Mouse (Mus musculus) liver, postnatal 0 days (tissue): ENCODE measurements around the gene Xkr7. TPM values are rescaled to one million over a fixed set of nuclear protein-coding genes. Genes with fewer than 3 reads are reported as not detected.
A peak's percentile ranks its signal among the peaks of the same experiment; 100 is the strongest.

ENCODE experiments used
- ATAC-seq: fragments of 200-750 bp; cut with Nextera tagmentation; 2 replicates; pipeline ENCODE4 v1.8.0; 2017; ENCODE audit warnings: mild to moderate bottlenecking, moderate library complexity
- DNase-seq: peaks from one replicate; pipeline ENCODE4 v3.0.0-alpha.2; 2016
- H3K27ac ChIP-seq: fragments of 300-500 bp; sonication (generic); 2 replicates; pipeline ENCODE4 v1.5.1; 2014; ENCODE audit warnings: antibody characterized with exemption, moderate library complexity, mild to moderate bottlenecking, low read depth
- H3K27me3 ChIP-seq: fragments of 300-500 bp; sonication (generic); 2 replicates; pipeline ENCODE4 v1.6.1; 2014; ENCODE audit warnings: low read length, control low read depth, mixed read lengths; ENCODE audit not compliant: insufficient read depth
- H3K36me3 ChIP-seq: fragments of 300-500 bp; sonication (generic); replicated peaks from 2 replicates; pipeline ENCODE4 v1.6.1; 2014; ENCODE audit warnings: mild to moderate bottlenecking, control low read depth, low read length, moderate library complexity, mixed read lengths; ENCODE audit not compliant: insufficient read depth
- H3K4me1 ChIP-seq: fragments of 300-500 bp; sonication (generic); 2 replicates; pipeline ENCODE4 v1.6.1; 2014; ENCODE audit warnings: antibody characterized with exemption, mild to moderate bottlenecking, control low read depth; ENCODE audit not compliant: insufficient read depth
- H3K4me2 ChIP-seq: fragments of 300-500 bp; sonication (generic); 2 replicates; pipeline ENCODE4 v1.6.1; 2014; ENCODE audit warnings: low read depth, mild to moderate bottlenecking, low read length, moderate library complexity, mixed read lengths
- H3K4me3 ChIP-seq: fragments of 300-500 bp; sonication (generic); 2 replicates; pipeline ENCODE4 v1.5.1; 2014; ENCODE audit warnings: low read depth, low read length
- H3K9ac ChIP-seq: fragments of 300-500 bp; sonication (generic); replicated peaks from 2 replicates; pipeline ENCODE4 v1.6.1; 2014; ENCODE audit warnings: mild to moderate bottlenecking, moderate library complexity
- H3K9me3 ChIP-seq: fragments of 300-500 bp; sonication (generic); 2 replicates; pipeline ENCODE4 v1.6.1; 2016; ENCODE audit warnings: mild to moderate bottlenecking, control low read depth, low read length, mixed read lengths
- CTCF ChIP-seq: sonication (generic); IDR thresholded peaks from 2 replicates; pipeline ENCODE4 v1.5.1; 2016; ENCODE audit warnings: antibody characterized with exemption, low read depth
- EP300 ChIP-seq: IDR thresholded peaks from 2 replicates; pipeline ENCODE4 v1.6.1; 2016; ENCODE audit warnings: antibody characterized with exemption, low read depth, mild to moderate bottlenecking
- WGBS: fragments of 180-500 bp; shearing (Covaris S2); extraction: QIAGEN DNeasy Blood & Tissue Kit; methylation state at CpG from one replicate; pipeline ENCODE4 v1.1.7; 2014; ENCODE audit not compliant: insufficient replicate concordance; 5-methylcytosine and 5-hydroxymethylcytosine counted together
- polyA plus RNA-seq: library from polyadenylated mRNA; unstranded; fragments of >200 nt; fragmentation: Nextera tagmentation; extraction: Ambion mirVana; gene quantifications from 2 replicates; pipeline ENCODE4 v1.2.1, GENCODE M21; 2015

The Xkr7 gene
- polyA plus RNA-seq, 1 experiment from 2014 or later: not detected

GRCm38 (mm10) chr2:153005981-153006380, 25.7 kb upstream of the Xkr7 start:
- no peak for TF ChIP-seq EP300
- no peak for TF ChIP-seq CTCF
- no peaks in the 10 kb centered on the region for H3K9me3 ChIP-seq
- H3K4me1 ChIP-seq: no peaks in the 10 kb centered on the region
- peaks cover 19% of the 10 kb centered on the region for H3K36me3 ChIP-seq
- DNase-seq (no peak), ATAC-seq (no peak)
- H3K27ac ChIP-seq: no peak overlapping the region
- WGBS: 72% methylated on average over 3 of the region's 3 CpGs
- no peak overlapping the region for H3K9ac ChIP-seq
- H3K4me3 ChIP-seq: no peak overlapping the region
- no peaks in the 10 kb centered on the region for H3K27me3 ChIP-seq
- no peak overlapping the region for H3K4me2 ChIP-seq

GRCm38 (mm10) chr2:153009192-153009973, 22.3 kb upstream of the Xkr7 start:
- DNase-seq (no peak), ATAC-seq (no peak)
- H3K4me2 ChIP-seq: no peak overlapping the region
- no peak overlapping the region for H3K9ac ChIP-seq
- H3K36me3 ChIP-seq: peaks cover 30% of the 10 kb centered on the region
- no peak for TF ChIP-seq EP300
- no peak for TF ChIP-seq CTCF
- no peaks in the 10 kb centered on the region for H3K9me3 ChIP-seq
- H3K4me1 ChIP-seq: peaks cover 7% of the 10 kb centered on the region
- H3K27ac ChIP-seq: no peak overlapping the region
- H3K27me3 ChIP-seq: no peaks in the 10 kb centered on the region
- WGBS: 83% methylated on average over 12 of the region's 12 CpGs
- H3K4me3 ChIP-seq: no peak overlapping the region

- no peak overlapping the region for H3K27ac ChIP-seq
- peak overlapping the region; percentile 65 for H3K4me3 ChIP-seq
- H3K9me3 ChIP-seq: no peaks in the 10 kb centered on the region
- H3K27me3 ChIP-seq: 0 out of 2 replicates have a peak, but pooled peaks cover 5% of the 10 kb centered on the region
- 82% methylated on average over 11 of the region's 11 CpGs for WGBS
- TF ChIP-seq EP300: no peak
- TF ChIP-seq CTCF: no peak
- H3K4me1 ChIP-seq: peaks cover 11% of the 10 kb centered on the region
- peak overlapping the region; percentile 97 for H3K4me2 ChIP-seq
- H3K36me3 ChIP-seq: peaks cover 28% of the 10 kb centered on the region
- peak overlapping the region; percentile 55 for H3K9ac ChIP-seq
- ATAC-seq (no peak), DNase-seq (no peak)
These were observed 17.7 kb upstream of the Xkr7 start for GRCm38 (mm10) chr2:153013724-153014515.

- peak; percentile 95 for DNase-seq
- no peak within 1 kb of the TSS for H3K27ac ChIP-seq
- under 1% methylated on average over 46 of the region's 54 CpGs for WGBS
These were observed 16.7 kb upstream of the Xkr7 start, which contains the start of gene Pdrg1 for GRCm38 (mm10) chr2:153014758-153015593. Gene Pdrg1 (minus strand): TSS chr2:153015427.

GRCm38 (mm10) chr2:153015804-153016203, 15.8 kb upstream of the Xkr7 start:
- no peak for DNase-seq
- Histone ChIP-seq H3K9me3 (no peaks in the 10 kb centered on the region), H3K9ac (no peak overlapping the region), H3K27me3 (0 out of 2 replicates have a peak, but pooled peaks cover 5% of the 10 kb centered on the region), H3K27ac (no peak overlapping the region), H3K4me1 (peaks cover 11% of the 10 kb centered on the region), H3K4me2 (no peak overlapping the region), H3K36me3 (peaks cover 12% of the 10 kb centered on the region; the same call in 1 of the 2 replicates), H3K4me3 (no peak overlapping the region)
- TF ChIP-seq CTCF: no peak
- no peak for TF ChIP-seq EP300
- 47% methylated on average over 8 of the region's 8 CpGs for WGBS
- ATAC-seq: no peak

More at GRCm38 (mm10) chr2:153014758-153015593, 16.7 kb upstream of the Xkr7 start, which contains the start of gene Pdrg1:
- Histone ChIP-seq H3K9me3 (no peaks in the 10 kb centered on the region), H3K36me3 (peaks cover 18% of the 10 kb centered on the region), H3K4me1 (peaks cover 11% of the 10 kb centered on the region), H3K4me2 (peak within 1 kb of the TSS; percentile 97), H3K27me3 (0 out of 2 replicates have a peak, but pooled peaks cover 5% of the 10 kb centered on the region), H3K4me3 (peak within 1 kb of the TSS; percentile 65), H3K9ac (peak within 1 kb of the TSS; percentile 55)
- peak; percentile 98 for TF ChIP-seq CTCF
- TF ChIP-seq EP300: no peak
- ATAC-seq: peak; percentile 97
